Mouse (Mus musculus) ovary, postnatal 10 days (tissue): ENCODE measurements around the gene Ebp.

ENCODE experiments used
- DNase-seq: peaks from one replicate; pipeline ENCODE4 v3.0.0; 2022; ENCODE audit warnings: low spot score

The Ebp gene

GRCm38 (mm10) chrX:8192126-8192639 is 1.1 kb downstream of the Ebp start:
- no peak for DNase-seq

GRCm38 (mm10) chrX:8182871-8183540 is 10.3 kb downstream of the Ebp start:
- DNase-seq = no peak

GRCm38 (mm10) chrX:8179646-8180045 is 13.7 kb downstream of the Ebp start:
- no peak for DNase-seq

- DNase-seq = no peak
Observed at GRCm38 (mm10) chrX:8178871-8179270, 14.4 kb downstream of the Ebp start.

GRCm38 (mm10) chrX:8175504-8176385 is 17.6 kb downstream of the Ebp start, which contains the start of gene Tbc1d25:
Gene Tbc1d25, minus strand, starts transcription at chrX:8176181.
- DNase-seq = peak; percentile 45

- no peak for DNase-seq
Observed at GRCm38 (mm10) chrX:8175169-8175503, 18.2 kb downstream of the Ebp start.

- DNase-seq = no peak
Observed at GRCm38 (mm10) chrX:8167716-8168647, 25.3 kb downstream of the Ebp start.

- DNase-seq = no peak
Observed at GRCm38 (mm10) chrX:8164471-8164870, 28.8 kb downstream of the Ebp start.

GRCm38 (mm10) chrX:8163076-8163475 is 30.2 kb downstream of the Ebp start:
- DNase-seq = no peak

- peak; percentile 33 for DNase-seq
Observed at GRCm38 (mm10) chrX:8145153-8145991, 47.9 kb downstream of the Ebp start, which contains the start of gene Rbm3. Gene Rbm3, minus strand, starts transcription at chrX:8145880.

GRCm38 (mm10) chrX:8143750-8144149 is 49.6 kb downstream of the Ebp start:
- no peak for DNase-seq

- no peak for DNase-seq
Observed at GRCm38 (mm10) chrX:8142948-8143347, 50.4 kb downstream of the Ebp start.

- DNase-seq = no peak
Observed at GRCm38 (mm10) chrX:8141058-8141457, 52.3 kb downstream of the Ebp start.

GRCm38 (mm10) chrX:8140446-8140845 is 52.9 kb downstream of the Ebp start:
- no peak for DNase-seq

GRCm38 (mm10) chrX:8139480-8139879 is 53.8 kb downstream of the Ebp start:
- DNase-seq = no peak

GRCm38 (mm10) chrX:8135886-8136285 is 57.4 kb downstream of the Ebp start:
- no peak for DNase-seq
